Mouse (Mus musculus) forebrain, embryonic 15.5 days (tissue): Measurements from ENCODE around the gene Fars2. TPM values are rescaled to one million over a fixed set of nuclear protein-coding genes. Genes with fewer than 3 reads are reported as not detected.
"Not testable (repeated sequence)": the region's sequence is repeated elsewhere in the genome, so short reads cannot be mapped to it uniquely, and the experiment has no call there.

Source experiments
- ATAC-seq: fragments of 200-750 bp; cut with Nextera tagmentation; replicated peaks from 2 replicates; pipeline ENCODE4 v1.8.0; 2017; ENCODE audit warnings: mild to moderate bottlenecking, moderate TSS enrichment, moderate library complexity
- H3K27ac ChIP-seq: fragments of 300-500 bp; sonication (generic); replicated peaks from 2 replicates; pipeline ENCODE4 v1.5.1; 2015; ENCODE audit warnings: mild to moderate bottlenecking, inconsistent platforms
- H3K27me3 ChIP-seq: fragments of 300-500 bp; sonication (generic); 2 replicates; pipeline ENCODE4 v1.6.1; 2015; ENCODE audit warnings: inconsistent platforms
- H3K36me3 ChIP-seq: fragments of 300-500 bp; sonication (generic); 2 replicates; pipeline ENCODE4 v1.6.1; 2015; ENCODE audit warnings: mild to moderate bottlenecking, inconsistent platforms
- H3K4me1 ChIP-seq: fragments of 300-500 bp; sonication (generic); 2 replicates; pipeline ENCODE4 v1.6.1; 2015; ENCODE audit warnings: inconsistent platforms
- H3K4me2 ChIP-seq: fragments of 300-500 bp; sonication (generic); replicated peaks from 2 replicates; pipeline ENCODE4 v1.6.1; 2015; ENCODE audit warnings: mild to moderate bottlenecking, inconsistent platforms
- H3K4me3 ChIP-seq: fragments of 300-500 bp; sonication (generic); 2 replicates; pipeline ENCODE4 v1.5.1; 2015; ENCODE audit warnings: mild to moderate bottlenecking, inconsistent platforms
- H3K9ac ChIP-seq: fragments of 300-500 bp; sonication (generic); replicated peaks from 2 replicates; pipeline ENCODE4 v1.6.1; 2015; ENCODE audit warnings: mild to moderate bottlenecking, inconsistent platforms
- H3K9me3 ChIP-seq: fragments of 300-500 bp; sonication (generic); 2 replicates; pipeline ENCODE4 v1.6.1; 2016; ENCODE audit warnings: inconsistent platforms
- WGBS: fragments of 180-500 bp; shearing (Covaris S2); methylation state at CpG from one replicate; pipeline ENCODE4 v1.1.7; 2015; ENCODE audit warnings: mixed read lengths; 5-methylcytosine and 5-hydroxymethylcytosine counted together
- polyA plus RNA-seq: library from polyadenylated mRNA; unstranded; fragments of >200 nt; fragmentation: Nextera tagmentation; extraction: Ambion mirVana; gene quantifications from 2 replicates; pipeline ENCODE4 v1.2.1, GENCODE M21; 2015

Fars2 gene
- polyA plus RNA-seq, 1 experiment from 2014 or later = 36.5 TPM

DNA sequence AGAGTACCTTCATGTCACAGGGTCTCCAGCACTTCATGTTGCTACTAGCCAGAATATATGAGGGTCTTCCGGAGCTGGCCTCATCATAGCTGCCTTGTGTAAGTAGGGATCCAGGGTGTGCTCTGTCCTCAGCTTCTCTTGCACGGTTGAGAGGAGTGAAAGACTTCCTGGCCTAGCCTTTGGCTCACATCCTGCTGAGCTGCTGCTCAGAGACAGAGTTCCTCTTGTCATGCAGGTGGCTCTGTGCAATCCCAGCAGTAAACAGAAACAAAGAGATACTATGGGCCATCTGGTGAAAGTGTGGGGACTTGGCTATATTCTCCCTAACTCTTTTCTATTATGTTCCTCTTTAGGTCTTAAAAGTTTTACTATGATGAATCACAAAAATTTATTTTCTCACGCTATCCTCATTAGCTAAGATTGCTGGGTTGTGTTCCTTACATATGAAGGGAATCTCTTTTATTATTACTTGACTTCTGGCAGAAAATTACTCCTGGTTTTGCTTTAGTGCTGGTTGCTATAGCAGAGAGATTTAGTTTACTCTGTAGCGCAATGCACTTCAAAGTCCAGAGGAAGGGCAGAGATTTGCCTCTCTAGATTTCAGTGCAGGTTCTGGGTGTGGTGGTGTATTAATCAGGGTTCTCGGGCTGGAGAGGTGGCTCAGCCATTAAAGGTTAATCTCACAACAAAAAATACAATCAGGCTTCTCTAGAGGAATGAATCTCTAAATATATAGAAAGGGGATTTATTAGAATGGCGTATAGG, 32.1 kb downstream of the Fars2 start:
- Histone ChIP-seq H3K27ac (no peak overlapping the region), H3K9ac (no peak overlapping the region), H3K27me3 (no peaks in the 10 kb centered on the region), H3K36me3 (no peaks in the 10 kb centered on the region), H3K4me2 (no peak overlapping the region), H3K4me1 (peaks cover 8% of the 10 kb centered on the region; the same call in 1 of the 2 replicates), H3K9me3 (no peaks in the 10 kb centered on the region), H3K4me3 (no peak overlapping the region)
- 0 out of 2 replicates have a peak, but pooled peaks have one; percentile 19 for ATAC-seq
- 50% methylated on average over 6 of the region's 6 CpGs for WGBS

DNA sequence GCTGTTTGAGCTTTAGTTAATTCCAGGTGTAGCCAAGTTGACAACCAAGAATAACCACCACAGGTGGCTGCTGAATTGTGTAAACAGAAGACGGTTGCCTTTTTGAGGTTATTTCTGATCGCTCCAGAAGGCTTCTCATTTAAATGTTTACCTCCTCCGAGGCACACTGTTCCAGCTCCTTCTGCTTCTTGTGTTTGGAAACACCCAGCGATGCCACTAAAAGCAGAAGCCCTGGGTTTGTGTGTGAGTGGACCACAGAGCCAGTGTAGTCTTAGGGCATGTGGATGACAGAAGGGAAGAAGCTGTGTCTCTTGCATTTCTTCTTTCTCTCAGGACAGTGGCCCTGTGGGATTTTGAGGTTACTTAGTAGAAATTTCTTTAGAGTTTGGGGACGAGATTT, 33.1 kb downstream of the Fars2 start:
- Histone ChIP-seq H3K4me2 (no peak overlapping the region), H3K4me1 (peaks cover 8% of the 10 kb centered on the region; the same call in 1 of the 2 replicates), H3K36me3 (no peaks in the 10 kb centered on the region), H3K4me3 (no peak overlapping the region), H3K27me3 (no peaks in the 10 kb centered on the region), H3K27ac (no peak overlapping the region), H3K9ac (no peak overlapping the region), H3K9me3 (no peaks in the 10 kb centered on the region)
- WGBS = 44% methylated on average over 5 of the region's 5 CpGs
- no peak for ATAC-seq

GRCm38 (mm10) chr13:36152728-36153498, 35.7 kb downstream of the Fars2 start:
- Histone ChIP-seq H3K9ac (no peak overlapping the region), H3K36me3 (no peaks in the 10 kb centered on the region), H3K27me3 (no peaks in the 10 kb centered on the region), H3K27ac (0 out of 2 replicates have a peak overlapping the region, but pooled peaks have one; percentile 23), H3K4me2 (no peak overlapping the region), H3K4me1 (peaks cover 8% of the 10 kb centered on the region; the same call in 1 of the 2 replicates), H3K9me3 (no peaks in the 10 kb centered on the region), H3K4me3 (no peak overlapping the region)
- 73% methylated on average over 5 of the region's 5 CpGs for WGBS
- 0 out of 2 replicates have a peak, but pooled peaks have one; percentile 32 for ATAC-seq

- Histone ChIP-seq H3K27ac (no peak overlapping the region), H3K4me2 (no peak overlapping the region), H3K4me1 (0 out of 2 replicates have a peak, but pooled peaks cover 5% of the 10 kb centered on the region), H3K9ac (no peak overlapping the region), H3K9me3 (no peaks in the 10 kb centered on the region), H3K27me3 (no peaks in the 10 kb centered on the region), H3K4me3 (no peak overlapping the region), H3K36me3 (no peaks in the 10 kb centered on the region)
- WGBS = 89% methylated on average over 7 of the region's 7 CpGs
- no peak for ATAC-seq
Observed at GRCm38 (mm10) chr13:36156340-36156931, 39.2 kb downstream of the Fars2 start.

- Histone ChIP-seq H3K27ac (peak overlapping the region; percentile 23; the same call in 1 of the 2 replicates), H3K9me3 (no peaks in the 10 kb centered on the region), H3K4me2 (no peak overlapping the region), H3K36me3 (no peaks in the 10 kb centered on the region), H3K27me3 (no peaks in the 10 kb centered on the region), H3K9ac (no peak overlapping the region), H3K4me1 (peaks cover 6% of the 10 kb centered on the region; the same call in 1 of the 2 replicates), H3K4me3 (no peak overlapping the region)
- WGBS = 80% methylated on average over 5 of the region's 5 CpGs
- ATAC-seq = no peak
Observed at GRCm38 (mm10) chr13:36163411-36163810, 46.2 kb downstream of the Fars2 start.

DNA sequence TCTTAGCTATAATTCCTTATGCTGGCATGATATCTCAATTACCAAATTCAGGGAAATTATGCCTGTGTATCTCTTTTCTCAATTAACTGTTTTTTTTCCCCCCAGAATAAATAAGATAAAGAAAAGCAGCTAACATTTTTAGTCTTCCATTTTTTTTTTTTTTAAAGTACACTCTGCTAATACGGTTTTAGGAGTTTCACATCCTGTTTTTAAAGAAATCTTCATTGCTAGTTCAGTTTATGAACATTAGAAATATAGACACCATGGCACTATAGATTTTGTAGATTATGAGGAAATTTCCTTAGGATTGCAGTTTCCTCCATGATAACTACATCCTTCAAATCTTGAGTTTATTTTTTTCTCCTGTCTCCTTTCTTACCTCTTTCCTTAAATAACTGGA, 46.7 kb downstream of the Fars2 start:
- Histone ChIP-seq H3K36me3 (no peaks in the 10 kb centered on the region), H3K9ac (no peak overlapping the region), H3K9me3 (no peaks in the 10 kb centered on the region), H3K4me1 (peaks cover 6% of the 10 kb centered on the region; the same call in 1 of the 2 replicates), H3K4me3 (no peak overlapping the region), H3K27ac (no peak overlapping the region), H3K4me2 (no peak overlapping the region), H3K27me3 (no peaks in the 10 kb centered on the region)
- WGBS = 83% methylated on average over 1 of the region's 1 CpGs
- ATAC-seq = no peak

GRCm38 (mm10) chr13:36172981-36173380, 55.8 kb downstream of the Fars2 start:
- WGBS = 56% methylated on average over 2 of the region's 2 CpGs

GRCm38 (mm10) chr13:36174101-36174500, 56.9 kb downstream of the Fars2 start:
- Histone ChIP-seq H3K4me1 (no peaks in the 10 kb centered on the region), H3K9ac (no peak overlapping the region), H3K4me2 (no peak overlapping the region), H3K27me3 (no peaks in the 10 kb centered on the region), H3K4me3 (no peak overlapping the region), H3K36me3 (no peaks in the 10 kb centered on the region), H3K9me3 (no peaks in the 10 kb centered on the region), H3K27ac (no peak overlapping the region)
- no peak for ATAC-seq
- 96% methylated on average over 5 of the region's 5 CpGs for WGBS

More at GRCm38 (mm10) chr13:36172981-36173380, 55.8 kb downstream of the Fars2 start:
- not testable (repeated sequence) for H3K4me1 ChIP-seq, H3K36me3 ChIP-seq, H3K27ac ChIP-seq, H3K4me2 ChIP-seq, H3K9me3 ChIP-seq, H3K27me3 ChIP-seq, ATAC-seq, H3K4me3 ChIP-seq, H3K9ac ChIP-seq

DNA sequence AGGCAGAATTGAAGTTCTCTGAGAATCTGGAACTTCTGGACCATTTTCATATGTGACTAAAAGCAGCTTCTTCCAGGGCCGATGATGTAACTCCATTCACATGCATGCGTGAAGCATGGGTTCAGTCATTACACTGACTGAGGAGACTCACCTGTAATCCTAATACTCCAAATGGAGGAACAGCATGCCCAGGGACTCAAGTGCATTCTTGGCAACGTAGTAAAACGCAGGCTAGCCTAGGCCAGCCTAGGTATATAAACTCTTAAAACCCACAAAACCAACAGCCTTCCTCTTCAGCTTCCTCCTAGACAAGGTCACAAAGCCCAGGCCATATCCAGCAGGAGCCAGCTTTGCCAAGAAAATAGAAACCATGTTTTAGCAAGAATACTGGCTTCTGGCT, 57.6 kb downstream of the Fars2 start:
- no peaks in the 10 kb centered on the region for H3K27me3 ChIP-seq
- H3K27ac ChIP-seq = no peak overlapping the region

DNA sequence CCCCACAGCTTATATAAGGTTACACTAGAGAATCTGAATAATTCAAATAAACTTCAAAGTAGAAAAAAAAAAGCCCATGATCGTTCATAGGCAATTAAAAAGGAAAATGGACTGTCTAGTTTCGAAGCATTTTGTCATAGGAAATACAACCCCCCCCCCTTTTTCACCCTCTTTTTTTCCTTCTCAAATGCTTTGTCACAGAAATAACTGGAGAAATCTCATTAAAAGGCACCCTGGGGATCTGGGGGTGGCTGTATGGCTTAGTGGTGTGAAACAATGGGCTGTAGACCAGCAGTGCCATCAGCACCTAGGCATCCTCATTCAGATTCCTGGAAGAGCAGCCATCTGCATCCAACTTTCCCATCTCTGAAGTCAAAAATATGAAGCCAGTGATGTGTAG, 64.0 kb downstream of the Fars2 start:
- Histone ChIP-seq H3K27me3 (no peaks in the 10 kb centered on the region), H3K4me1 (no peaks in the 10 kb centered on the region), H3K4me2 (no peak overlapping the region), H3K27ac (no peak overlapping the region), H3K9ac (no peak overlapping the region), H3K4me3 (no peak overlapping the region), H3K9me3 (no peaks in the 10 kb centered on the region), H3K36me3 (no peaks in the 10 kb centered on the region)
- no peak for ATAC-seq
- WGBS = 37% methylated on average over 2 of the region's 2 CpGs

More for the DNA sequence above, 57.6 kb downstream of the Fars2 start:
- no peak overlapping the region for H3K4me3 ChIP-seq
- no peak for ATAC-seq
- H3K9me3 ChIP-seq = no peaks in the 10 kb centered on the region
- H3K4me1 ChIP-seq = no peaks in the 10 kb centered on the region
- no peaks in the 10 kb centered on the region for H3K36me3 ChIP-seq
- H3K4me2 ChIP-seq = no peak overlapping the region
- no peak overlapping the region for H3K9ac ChIP-seq
- WGBS = 97% methylated on average over 4 of the region's 4 CpGs

GRCm38 (mm10) chr13:36190577-36190976, 73.4 kb downstream of the Fars2 start:
- Histone ChIP-seq H3K36me3 (no peaks in the 10 kb centered on the region), H3K27me3 (no peaks in the 10 kb centered on the region), H3K27ac (no peak overlapping the region), H3K4me1 (no peaks in the 10 kb centered on the region), H3K4me2 (no peak overlapping the region), H3K4me3 (no peak overlapping the region), H3K9me3 (no peaks in the 10 kb centered on the region), H3K9ac (no peak overlapping the region)
- no peak for ATAC-seq
- WGBS = 93% methylated on average over 2 of the region's 2 CpGs
